Mouse (Mus musculus): ENCODE measurements around the gene C130032M10Rik.
"Not testable (repeated sequence)": the region's sequence is repeated elsewhere in the genome, so short reads cannot be mapped to it uniquely, and the experiment has no call there.

The C130032M10Rik gene

DNA sequence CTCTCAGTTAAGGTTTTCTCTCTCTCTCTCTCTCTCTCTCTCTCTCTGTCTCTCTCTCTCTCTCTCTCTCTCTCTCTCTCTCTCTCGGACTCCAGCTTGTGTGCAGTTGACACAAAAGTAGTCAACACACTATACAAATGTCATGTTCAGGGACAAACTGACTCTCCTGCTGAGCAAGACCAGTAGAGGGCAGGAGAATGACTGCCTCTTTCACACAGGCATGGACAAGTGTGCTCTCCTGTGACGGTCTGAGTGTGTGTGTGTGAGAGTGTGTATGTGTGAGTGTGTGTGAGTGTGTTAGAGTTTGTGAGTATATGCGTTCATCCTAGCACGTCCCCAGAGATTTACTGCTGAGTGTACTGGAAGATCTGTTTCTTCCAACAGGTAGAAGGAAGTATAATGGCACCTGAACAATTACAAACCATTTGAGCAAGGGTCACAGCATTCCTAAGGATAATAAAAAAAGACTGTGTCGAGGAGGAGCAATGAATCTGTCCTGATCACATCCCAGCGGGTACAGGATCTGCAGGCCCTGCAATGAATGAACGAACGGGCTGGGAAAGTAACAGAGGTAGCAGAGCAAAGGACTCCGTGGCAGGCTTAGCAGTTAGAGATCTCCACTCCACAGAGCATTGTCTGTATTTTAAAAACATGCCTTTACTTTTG, 3.4 kb downstream of the C130032M10Rik start:
- DNase-seq: no peak

DNA sequence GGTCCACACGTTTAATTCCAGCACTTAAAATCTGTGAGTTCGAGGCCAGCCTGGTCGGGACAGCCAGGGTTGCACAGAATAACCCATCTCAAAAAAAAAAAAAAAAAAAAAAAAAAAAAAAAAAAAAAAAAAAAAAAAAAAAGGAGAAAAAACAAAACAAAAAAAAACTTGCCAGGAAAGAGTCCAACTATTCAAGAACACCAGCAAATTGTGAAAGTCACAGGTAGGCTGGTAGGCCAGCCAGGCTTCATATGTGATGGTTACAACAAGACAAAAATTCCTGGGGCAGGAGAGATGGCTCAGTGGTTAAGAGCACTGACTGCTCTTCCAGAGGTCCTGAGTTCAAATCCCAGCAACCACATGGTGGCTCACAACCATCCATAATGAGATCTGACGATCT, 5.0 kb downstream of the C130032M10Rik start:
- not testable (repeated sequence) for DNase-seq

- no peak for DNase-seq
Observed at GRCm38 (mm10) chr9:114522041-114522440, 6.5 kb downstream of the C130032M10Rik start.

GRCm38 (mm10) chr9:114522501-114522900, 7.0 kb downstream of the C130032M10Rik start:
- DNase-seq: no peak

- peak; percentile 76 for DNase-seq
Observed at GRCm38 (mm10) chr9:114525073-114525633, 9.7 kb downstream of the C130032M10Rik start.

DNA sequence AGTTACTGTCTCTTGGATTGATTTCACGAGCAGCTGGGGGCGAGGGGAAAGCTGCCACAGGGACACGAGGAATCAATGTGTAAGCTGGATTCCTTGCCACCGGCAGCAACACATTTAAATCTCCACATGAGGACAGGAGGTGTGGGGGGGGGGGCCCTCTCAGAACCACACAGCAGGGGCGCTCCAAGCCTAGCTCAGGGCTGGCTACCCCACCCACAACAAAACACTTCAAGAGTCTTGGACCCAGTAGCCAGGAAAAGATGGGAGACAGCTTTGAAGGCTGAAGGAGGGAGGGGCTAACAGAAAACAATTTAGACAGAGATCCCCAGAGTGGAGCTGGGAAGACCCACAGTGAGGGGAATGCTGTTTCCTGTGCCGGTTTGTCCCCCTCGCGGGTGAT, 10.4 kb downstream of the C130032M10Rik start:
- no peak for DNase-seq

DNA sequence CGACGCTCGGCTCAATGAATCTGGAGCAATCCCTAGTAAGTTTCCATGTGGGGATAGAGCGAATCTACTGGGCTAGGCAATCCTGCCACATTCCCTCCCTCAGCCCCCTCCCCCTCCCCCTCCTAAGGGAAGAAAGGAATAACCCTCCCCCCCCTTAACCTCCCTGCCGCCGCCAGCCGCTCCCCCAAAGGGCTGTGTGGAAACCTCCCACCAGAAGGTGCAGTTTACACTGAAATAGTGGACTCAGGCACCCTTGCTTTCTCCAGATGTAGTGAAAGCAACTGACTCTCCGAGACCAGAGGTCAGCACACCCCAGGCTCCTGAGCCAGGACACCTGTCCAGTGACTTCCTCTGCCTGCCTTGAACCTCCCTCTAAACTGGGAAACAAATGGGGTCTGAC, 11.1 kb downstream of the C130032M10Rik start:
- peak; percentile 87 for DNase-seq

- peak; percentile 96 for DNase-seq
Observed at GRCm38 (mm10) chr9:114527085-114527484, 11.6 kb downstream of the C130032M10Rik start.

GRCm38 (mm10) chr9:114527992-114528679, 12.6 kb downstream of the C130032M10Rik start:
- DNase-seq: peak; percentile 96

- DNase-seq: peak; percentile 84
Observed at GRCm38 (mm10) chr9:114528680-114529048, 13.2 kb downstream of the C130032M10Rik start.

GRCm38 (mm10) chr9:114531276-114531675, 15.8 kb downstream of the C130032M10Rik start:
- DNase-seq: no peak

DNA sequence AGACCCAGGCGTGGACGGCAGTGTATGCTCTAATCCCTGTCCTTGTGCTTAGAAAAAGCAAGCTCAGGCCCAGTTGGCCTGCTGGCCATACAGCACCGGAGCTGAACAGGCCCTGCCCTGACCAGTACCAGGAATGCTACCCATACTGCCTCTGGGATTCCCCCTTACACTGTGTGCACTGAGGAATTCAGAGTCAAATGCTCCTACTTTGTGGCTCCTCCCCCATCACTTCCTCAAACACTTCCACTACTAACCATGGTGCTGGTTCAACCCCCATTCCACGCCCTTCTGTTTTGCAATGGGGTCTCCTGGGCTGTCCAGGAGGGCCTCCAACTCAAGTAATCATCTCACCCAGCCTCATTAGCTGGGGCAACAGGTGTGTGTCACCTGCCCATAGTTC, 18.4 kb downstream of the C130032M10Rik start:
- no peak for DNase-seq

GRCm38 (mm10) chr9:114534747-114535517, 19.4 kb downstream of the C130032M10Rik start:
- no peak for DNase-seq

DNA sequence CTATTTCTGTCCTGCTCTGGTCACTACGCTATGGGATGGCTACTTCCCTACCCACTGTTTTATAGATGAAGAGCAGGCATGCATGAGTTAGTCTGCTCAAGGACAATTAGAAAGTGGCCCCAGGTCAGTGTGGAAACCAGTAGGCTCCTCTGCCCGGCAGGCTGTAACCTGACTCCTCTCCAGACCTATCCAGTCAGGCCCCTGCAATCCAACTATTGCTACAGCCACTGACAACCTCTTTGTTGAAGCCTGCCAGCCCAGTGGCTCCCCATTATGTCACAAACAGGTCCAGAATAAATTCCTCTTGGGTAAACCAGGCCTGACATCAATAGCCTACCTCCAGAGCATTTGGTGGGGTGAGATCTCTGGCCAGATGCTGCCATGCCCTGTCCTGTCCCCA, 21.1 kb downstream of the C130032M10Rik start:
- no peak for DNase-seq

GRCm38 (mm10) chr9:114538996-114539563, 23.6 kb downstream of the C130032M10Rik start:
- DNase-seq: no peak

DNA sequence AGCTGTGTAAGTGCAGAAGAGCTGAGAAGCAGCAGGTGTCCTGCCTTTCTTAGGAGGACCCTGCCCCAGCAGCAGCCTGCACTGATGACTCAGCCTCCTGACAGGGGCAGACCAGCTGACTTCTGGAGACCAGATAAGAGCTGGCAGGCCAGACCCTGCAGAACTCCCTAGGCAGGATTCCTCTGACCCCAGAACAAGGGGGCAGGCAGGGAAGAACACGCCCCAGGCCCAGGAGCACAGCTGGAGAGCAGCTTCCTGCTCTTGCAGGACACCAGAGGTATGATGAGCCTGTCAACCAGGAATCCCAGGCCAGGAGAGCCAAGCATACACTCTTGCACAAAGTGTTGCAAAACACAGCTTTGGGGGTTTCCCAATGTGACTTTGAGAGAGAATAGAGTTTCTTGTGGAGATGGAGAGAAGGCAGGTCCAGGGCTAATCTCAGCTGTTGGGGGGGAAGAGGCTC, 25.8 kb downstream of the C130032M10Rik start:
- DNase-seq: peak; percentile 97

- no peak for DNase-seq
Observed at GRCm38 (mm10) chr9:114543882-114544753, 28.6 kb downstream of the C130032M10Rik start.

DNA sequence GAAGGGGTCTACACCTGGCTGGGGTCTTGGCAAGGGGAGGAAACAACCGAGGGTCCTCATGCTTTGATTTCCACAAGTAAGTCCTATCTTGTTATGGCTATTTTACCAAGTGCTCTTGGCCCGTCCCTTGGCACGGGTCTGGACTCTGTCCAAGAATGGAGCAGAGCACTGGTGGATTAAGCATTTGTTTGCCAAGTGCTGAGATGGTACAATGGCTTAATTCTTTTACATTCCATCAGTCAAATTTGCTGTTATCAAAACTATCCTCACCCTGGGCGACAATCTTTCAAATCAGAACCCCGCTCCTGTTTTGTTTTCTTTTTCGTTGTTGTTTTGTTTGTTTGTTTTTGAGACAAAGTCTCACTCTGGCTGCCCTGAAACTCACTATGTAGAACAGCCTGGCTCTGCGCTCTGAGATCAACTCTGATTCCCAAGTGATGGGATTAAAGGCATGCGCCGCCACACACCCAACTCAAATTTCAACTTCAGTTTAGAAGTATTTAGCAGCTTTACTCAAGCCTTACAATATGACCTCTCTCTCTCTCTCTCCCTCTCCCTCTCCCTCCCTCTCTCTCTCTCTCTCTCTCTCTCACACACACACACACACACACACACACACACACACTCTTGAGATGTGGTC, 29.4 kb downstream of the C130032M10Rik start:
- no peak for DNase-seq

- DNase-seq: no peak
Observed at GRCm38 (mm10) chr9:114546765-114547164, 31.3 kb downstream of the C130032M10Rik start.

DNA sequence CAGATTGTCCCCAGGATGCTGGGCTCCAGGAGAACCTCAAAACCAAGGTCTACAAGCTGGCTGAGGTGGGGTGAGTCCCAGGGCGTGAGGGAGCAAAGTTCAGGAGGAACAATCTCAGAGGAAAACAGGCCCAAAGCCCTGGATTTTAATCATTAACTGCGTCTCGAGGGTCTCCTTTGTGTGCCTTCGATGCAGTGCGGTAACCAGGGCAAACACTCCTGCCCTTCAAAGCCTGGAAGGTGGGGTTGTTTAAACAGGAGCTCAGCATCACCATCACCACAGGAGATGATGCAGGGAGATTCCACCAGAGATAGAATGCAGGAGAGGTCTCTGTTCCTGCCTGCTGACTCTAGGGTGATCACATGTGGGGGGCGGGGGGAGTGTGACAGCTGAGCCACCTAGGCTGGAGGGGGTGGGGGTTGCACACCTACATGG, 32.2 kb downstream of the C130032M10Rik start:
- no peak for DNase-seq

DNA sequence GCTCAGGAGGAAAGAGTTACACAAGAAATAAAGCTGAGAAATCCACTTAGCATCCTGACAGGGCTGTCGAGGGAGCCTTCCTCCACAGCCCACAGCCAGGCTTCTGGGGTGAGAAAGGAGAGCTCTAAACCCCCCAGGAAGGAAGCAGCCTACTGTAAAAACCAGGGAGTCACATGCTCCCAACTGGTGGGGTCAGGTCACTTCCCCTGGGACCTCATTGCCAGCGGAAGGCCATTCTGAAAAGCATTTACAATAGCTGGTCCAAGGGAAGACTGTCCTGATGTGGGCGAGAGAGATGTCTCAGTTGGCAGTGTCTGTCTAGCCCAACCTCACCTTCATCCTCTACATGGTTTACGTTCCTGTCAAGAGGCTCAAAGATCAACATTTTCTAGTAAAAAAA, 33.0 kb downstream of the C130032M10Rik start:
- DNase-seq: no peak

All from heart, adult 11 months (tissue).